Mouse (Mus musculus) activated CD4-positive, CD25-positive, alpha-beta regulatory T cell, adult 9 weeks (primary cell): Measurements from ENCODE around the gene 1700092M07Rik. TPM values are rescaled to one million over a fixed set of nuclear protein-coding genes. Genes with fewer than 3 reads are reported as not detected.

ENCODE experiments used
- polyA plus RNA-seq: library from polyadenylated mRNA; unstranded; fragments of 100-300 nt; shearing (Covaris generic); gene quantifications from one replicate; pipeline ENCODE4 v1.2.1, GENCODE M21; 2017

The 1700092M07Rik gene
- 3.2 TPM for polyA plus RNA-seq

GRCm38 (mm10) chr19:8740603-8741002, at the start of gene 1700092M07Rik:
1700092M07Rik (plus strand) TSS chr19:8740718.

DNA sequence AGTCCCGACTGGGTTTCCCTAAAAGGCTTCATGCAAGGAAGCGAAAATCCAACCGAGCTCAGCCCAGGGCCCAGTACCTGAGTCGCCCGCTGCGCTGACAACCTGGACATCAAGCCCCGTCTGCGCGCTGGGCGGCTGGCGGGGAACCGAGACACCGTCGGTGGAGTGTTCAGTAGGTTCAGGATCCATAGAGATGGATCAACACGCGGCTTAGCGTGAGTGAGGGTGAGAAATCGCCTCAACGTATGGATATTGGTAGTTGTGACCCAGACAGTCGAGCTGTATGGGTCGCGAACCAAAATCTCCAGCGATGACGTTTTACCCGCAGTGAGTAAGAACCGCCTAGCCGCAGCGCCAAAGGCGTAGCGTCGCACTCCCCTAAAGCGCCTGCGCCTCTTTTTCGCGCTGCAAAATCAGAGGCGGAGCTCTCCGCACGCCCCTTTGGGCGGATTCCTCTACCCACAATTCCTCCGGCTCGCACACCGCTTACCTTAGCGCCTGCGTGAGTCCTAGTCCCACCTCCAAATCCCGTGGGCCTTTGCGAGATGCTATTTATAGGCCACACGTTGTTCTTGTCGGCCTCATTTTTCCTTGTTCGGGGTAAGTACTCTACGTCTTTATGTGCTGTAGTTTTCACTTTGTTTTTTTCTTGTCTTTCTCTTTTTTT, 17.5 kb upstream of the 1700092M07Rik start, which contains the start of gene Slc3a2:
Gene Slc3a2 (minus strand): TSS at position 463 of the 667 bp plus-strand sequence.

DNA sequence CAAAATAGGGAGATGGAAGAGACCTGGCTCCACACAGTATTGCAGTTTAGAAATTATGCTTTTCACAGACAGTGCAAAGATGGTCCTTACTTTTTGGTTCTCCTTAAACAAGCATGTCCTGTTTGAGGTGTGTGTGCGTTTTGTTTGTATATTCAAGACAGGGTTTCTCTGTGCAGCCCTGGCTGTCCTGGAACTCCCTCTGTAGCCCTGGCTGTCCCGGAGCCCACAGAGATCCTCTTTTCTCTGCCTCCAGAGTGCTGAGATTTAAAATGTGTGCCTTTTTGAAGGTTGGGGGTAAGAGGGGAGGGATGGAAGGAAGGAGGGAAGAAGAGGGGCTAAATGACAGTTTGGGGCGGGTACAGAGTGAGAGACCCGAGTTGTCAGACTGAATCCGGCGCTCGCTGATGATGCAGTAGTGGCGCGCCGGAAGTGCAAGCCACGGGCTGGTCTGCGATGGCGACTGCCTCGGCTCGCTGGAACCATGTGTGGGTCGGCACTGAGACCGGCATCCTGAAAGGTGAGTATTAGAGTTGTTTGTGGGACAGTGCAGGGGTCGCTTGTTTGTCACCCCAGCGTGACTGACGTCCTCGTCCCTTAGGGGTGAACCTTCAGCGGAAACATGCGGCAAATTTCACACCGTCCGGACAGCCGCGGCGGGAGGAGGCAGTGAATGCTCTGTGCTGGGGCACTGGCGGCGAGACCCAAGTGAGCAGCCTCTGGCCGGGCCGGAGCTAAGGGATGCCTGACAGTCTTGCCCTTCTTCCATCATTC, 4.9 kb upstream of the 1700092M07Rik start, which contains the start of gene Wdr74:
Gene Wdr74 (plus strand): TSS at position 439 of the 771 bp plus-strand sequence.

DNA sequence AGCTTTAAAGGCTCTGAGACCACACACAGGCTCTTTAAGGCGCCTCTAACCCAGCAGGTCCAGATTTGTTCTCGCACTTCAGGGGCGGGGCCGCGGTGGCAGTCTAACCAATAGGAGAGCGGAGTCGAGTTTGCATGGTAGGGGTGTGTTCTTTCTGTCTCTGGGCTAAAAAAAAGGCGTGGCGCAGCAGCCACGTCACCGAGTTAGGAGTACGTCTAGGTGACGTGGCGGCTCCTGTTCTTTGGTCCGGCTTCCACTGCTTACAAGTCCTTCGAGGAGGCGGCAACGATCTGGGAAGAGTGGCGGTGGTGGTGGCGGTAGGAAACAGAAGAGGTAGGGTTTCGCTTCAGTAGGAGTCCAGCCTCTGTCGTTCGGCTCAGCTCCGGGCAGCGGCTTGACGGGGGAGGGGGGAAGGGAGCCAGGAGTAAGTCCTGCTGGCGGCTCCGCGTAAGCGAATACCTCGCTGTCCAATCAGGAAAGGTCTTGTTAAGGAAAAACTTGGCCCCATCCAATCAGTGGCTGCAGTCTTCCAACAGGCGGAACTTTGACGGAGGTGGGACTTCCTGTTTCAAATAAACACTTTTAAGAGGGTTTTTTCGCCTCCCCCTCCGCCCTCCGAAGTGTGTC, 838 bp downstream of the 1700092M07Rik start, which contains the start of gene Stx5a:
Gene Stx5a (plus strand): TSS at position 171 of the 627 bp plus-strand sequence.

GRCm38 (mm10) chr19:8756635-8757387, 16.3 kb downstream of the 1700092M07Rik start, which contains the start of gene Nxf1:
Nxf1 (plus strand) TSS chr19:8757073.

DNA sequence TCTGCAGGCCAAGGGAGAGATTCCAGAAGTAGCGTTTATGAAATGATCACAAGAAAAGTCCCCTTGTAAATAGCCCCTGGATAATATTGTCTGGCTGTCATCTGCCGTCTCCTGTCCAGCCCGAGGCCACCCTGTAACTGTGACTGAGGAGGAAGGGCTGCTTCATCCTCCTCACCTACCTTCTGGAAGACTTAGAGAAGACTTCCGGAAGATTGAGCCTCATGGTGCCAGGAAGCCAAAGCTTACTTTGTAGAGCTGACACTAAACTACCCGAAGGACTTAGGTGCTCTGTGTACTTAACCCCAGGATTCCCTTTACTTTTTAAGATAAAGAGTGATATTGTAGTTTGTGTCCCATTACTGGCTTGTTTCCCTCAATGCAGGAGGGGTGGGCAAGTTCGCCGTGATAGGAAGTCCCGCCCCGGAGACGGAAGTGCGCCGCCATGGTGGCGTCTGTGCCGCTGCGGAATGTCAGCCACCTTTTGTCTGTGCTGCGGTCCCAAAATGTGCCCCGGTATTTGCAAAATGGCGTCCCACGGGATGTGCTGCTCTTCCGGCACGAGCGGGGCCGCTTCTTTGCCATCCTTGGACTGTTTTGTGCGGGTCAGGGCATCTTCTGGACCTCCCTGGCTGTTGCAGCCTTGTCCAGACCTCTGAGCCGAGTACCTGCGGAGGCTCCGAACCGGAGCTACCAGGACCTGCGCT, 30.2 kb downstream of the 1700092M07Rik start, which contains the start of gene Tmem223:
Gene Tmem223 (plus strand): TSS at position 430 of the 704 bp plus-strand sequence.

DNA sequence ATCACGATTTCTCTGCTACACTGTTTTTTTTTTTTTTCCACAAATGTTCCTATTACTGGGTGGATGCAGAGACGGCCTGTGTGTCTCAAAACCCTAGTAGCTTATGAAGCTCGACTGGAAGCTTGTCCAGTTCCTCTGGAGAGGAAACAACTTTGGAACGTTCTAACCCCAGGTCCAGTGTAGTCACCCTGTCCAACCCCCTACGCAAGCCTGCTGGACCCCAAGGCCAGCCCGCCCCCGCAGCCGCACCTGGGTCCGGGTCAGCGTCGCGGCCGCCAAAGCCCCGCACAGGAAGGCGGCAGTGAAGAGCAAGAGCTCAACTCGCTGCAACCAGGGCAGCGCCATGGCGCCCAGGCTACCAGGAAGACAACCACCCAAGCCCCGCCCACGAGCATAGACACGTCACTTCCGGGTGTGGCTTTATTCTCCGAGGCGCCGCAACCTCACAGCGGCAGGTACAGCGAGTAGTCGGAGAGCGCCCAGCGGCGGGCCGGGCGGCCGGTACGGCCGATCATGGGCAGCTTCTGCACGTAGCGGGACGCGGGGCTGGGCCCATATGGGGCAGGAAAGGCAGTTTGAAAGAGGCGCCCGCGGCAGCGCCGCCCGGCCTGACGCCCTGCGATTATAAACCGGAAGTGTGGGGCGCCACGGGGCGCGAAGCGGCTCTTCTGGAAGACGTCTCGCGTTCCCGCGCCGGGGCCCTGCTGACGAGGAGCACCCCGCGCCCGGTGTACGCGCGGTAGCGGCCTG, 33.7 kb downstream of the 1700092M07Rik start, which contains the start of gene Tmem179b:
Gene Tmem179b (minus strand): TSS at position 382 of the 750 bp plus-strand sequence.

DNA sequence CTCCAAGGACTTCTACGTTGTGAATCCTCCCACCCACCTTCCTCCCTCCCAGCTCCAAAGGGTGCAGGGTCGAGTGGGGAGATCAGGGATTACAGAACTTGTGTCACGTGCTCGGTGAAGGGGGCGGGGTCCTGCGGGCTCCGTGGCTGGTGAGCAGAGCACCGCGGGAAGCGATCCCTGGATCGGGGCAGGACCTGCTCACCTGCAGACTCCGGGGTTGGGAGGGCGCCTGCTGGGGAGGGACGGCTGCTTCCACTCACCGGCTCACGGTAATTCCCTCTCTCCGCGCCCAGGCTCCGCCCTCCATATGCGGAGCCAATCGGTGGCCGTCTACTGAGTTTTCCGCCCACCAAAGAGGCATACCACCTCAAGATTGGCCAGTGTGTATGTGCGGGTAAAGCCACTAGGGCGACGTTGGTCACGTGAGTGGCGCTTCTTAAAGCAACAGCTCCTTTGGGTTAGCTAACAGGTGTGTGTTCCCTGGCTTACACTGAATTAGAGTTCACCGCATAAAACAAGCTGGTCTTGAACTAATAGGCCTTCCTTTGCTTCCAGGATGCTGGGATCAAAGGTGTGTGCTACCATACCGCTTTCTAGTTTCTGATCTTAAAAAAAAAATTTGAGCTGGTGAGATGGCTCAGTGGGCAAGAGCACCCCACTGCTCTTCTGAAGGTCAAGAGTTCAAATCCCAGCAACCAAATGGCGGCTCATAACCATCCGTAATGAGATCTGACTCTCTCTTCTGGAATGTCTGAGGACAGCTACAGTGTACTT, 45.7 kb downstream of the 1700092M07Rik start, which contains the start of gene Taf6l:
Gene Taf6l (minus strand): TSS at position 410 of the 774 bp plus-strand sequence.

Other genes starting within 250 kb of the 1700092M07Rik start
- not detected for gene Slc22a8, start 149.5 kb upstream of the 1700092M07Rik start, polyA plus RNA-seq
- not detected for gene Slc22a6, start 122.7 kb upstream of the 1700092M07Rik start, polyA plus RNA-seq
- gene Chrm1, start 76.9 kb upstream of the 1700092M07Rik start, polyA plus RNA-seq: not detected
- gene Slc3a2, start 17.3 kb upstream of the 1700092M07Rik start, polyA plus RNA-seq: 127 TPM
- gene Wdr74, start 4.9 kb upstream of the 1700092M07Rik start, polyA plus RNA-seq: 84.1 TPM
- gene Stx5a, start 695 bp downstream of the 1700092M07Rik start, polyA plus RNA-seq: 169 TPM
- gene Nxf1, start 16.4 kb downstream of the 1700092M07Rik start, polyA plus RNA-seq: 265 TPM
- gene Tmem223, start 30.3 kb downstream of the 1700092M07Rik start, polyA plus RNA-seq: 102 TPM
- gene Tmem179b, start 33.7 kb downstream of the 1700092M07Rik start, polyA plus RNA-seq: 170 TPM
- gene Taf6l, start 45.7 kb downstream of the 1700092M07Rik start, polyA plus RNA-seq: 5.1 TPM
- 164 TPM for gene Polr2g, start 57.9 kb downstream of the 1700092M07Rik start, polyA plus RNA-seq
- 3.8 TPM for gene Zbtb3, start 61.8 kb downstream of the 1700092M07Rik start, polyA plus RNA-seq
- gene Ttc9c, start 78.6 kb downstream of the 1700092M07Rik start, polyA plus RNA-seq: 54.6 TPM
- 8.4 TPM for gene Hnrnpul2, start 79.3 kb downstream of the 1700092M07Rik start, polyA plus RNA-seq
- gene AC129217.1, start 89.1 kb downstream of the 1700092M07Rik start, polyA plus RNA-seq: not detected
- gene Bscl2, start 96.7 kb downstream of the 1700092M07Rik start, polyA plus RNA-seq: 105 TPM
- gene Gng3, start 98.5 kb downstream of the 1700092M07Rik start, polyA plus RNA-seq: 0.35 TPM
- not detected for gene Lrrn4cl, start 110.0 kb downstream of the 1700092M07Rik start, polyA plus RNA-seq
- gene Ubxn1, start 130.8 kb downstream of the 1700092M07Rik start, polyA plus RNA-seq: 159 TPM
- 84.5 TPM for gene Uqcc3, start 140.2 kb downstream of the 1700092M07Rik start, polyA plus RNA-seq
- gene Lbhd1, start 143.0 kb downstream of the 1700092M07Rik start, polyA plus RNA-seq: 110 TPM
- gene Gm49403, start 143.2 kb downstream of the 1700092M07Rik start, polyA plus RNA-seq: not detected
- gene 1810009A15Rik, start 148.1 kb downstream of the 1700092M07Rik start, polyA plus RNA-seq: 59.2 TPM
- gene Gm49416, start 148.2 kb downstream of the 1700092M07Rik start, polyA plus RNA-seq: not detected
- 47.9 TPM for gene Ints5, start 152.3 kb downstream of the 1700092M07Rik start, polyA plus RNA-seq
- gene Ganab, start 157.4 kb downstream of the 1700092M07Rik start, polyA plus RNA-seq: 137 TPM
- 33.9 TPM for gene B3gat3, start 179.7 kb downstream of the 1700092M07Rik start, polyA plus RNA-seq
- gene Rom1, start 188.6 kb downstream of the 1700092M07Rik start, polyA plus RNA-seq: 12.2 TPM
- gene Eml3, start 188.8 kb downstream of the 1700092M07Rik start, polyA plus RNA-seq: 68.2 TPM
- gene Mta2, start 201.2 kb downstream of the 1700092M07Rik start, polyA plus RNA-seq: 197 TPM
- gene Tut1, start 213.1 kb downstream of the 1700092M07Rik start, polyA plus RNA-seq: 47.2 TPM
- 339 TPM for gene Eef1g, start 226.3 kb downstream of the 1700092M07Rik start, polyA plus RNA-seq
- 113 TPM for gene Ahnak, start 248.6 kb downstream of the 1700092M07Rik start, polyA plus RNA-seq